Mouse (Mus musculus) heart, postnatal 10 days (tissue): Measurements from ENCODE around the gene Nol9. TPM values are rescaled to one million over a fixed set of nuclear protein-coding genes. Genes with fewer than 3 reads are reported as not detected.

Source experiments
- DNase-seq, 2 experiments: peaks; one replicate each; pipeline ENCODE4 v3.0.0; 2021
- intact Hi-C: fragments of 180-260 bp; cut with DNase I; formaldehyde crosslinking; loops from one replicate; pipeline ENCODE4 v1.15.1; 2025
- total RNA-seq, 2 experiments: library from RNA; stranded (reverse); gene quantifications; 2 replicates each; pipeline ENCODE4 v1.2.3; 2021

Nol9 gene
- total RNA-seq, 2 experiments from 2014 or later: 11.3 to 13.5 TPM

DNA sequence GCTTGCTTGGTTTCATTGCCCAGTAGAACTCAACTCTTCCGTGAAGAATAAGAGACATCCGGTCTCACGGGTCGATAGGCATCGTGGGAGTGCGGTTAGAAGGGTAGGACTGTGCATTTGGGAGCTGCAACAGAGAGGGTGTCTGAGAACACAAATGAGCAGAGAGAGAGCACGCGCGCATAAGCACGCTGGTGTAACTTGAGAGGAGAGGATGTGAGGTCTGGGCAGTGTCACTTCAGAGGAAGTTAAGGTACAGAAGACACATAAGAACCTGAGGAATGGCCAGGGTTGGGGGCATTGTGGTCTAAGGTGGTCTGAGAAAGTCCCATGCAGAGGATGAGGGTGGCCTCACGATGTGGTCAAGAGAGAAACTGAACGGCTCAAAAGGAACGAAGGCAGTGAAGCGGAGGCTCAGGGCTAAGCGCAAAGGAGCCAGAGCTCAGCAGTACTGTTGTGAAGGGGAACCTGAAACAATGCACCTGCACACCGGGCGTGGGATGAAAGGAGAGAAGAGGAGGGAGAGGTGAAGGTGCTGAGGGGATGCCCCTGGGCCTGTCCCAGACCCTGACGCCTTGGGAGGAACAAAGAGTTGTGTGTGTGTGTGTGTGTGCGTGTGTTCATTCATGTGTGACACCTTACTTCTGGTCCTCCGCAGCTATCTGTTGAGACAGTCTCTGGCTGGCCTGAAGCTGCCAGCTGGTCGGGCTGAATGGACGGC lies 3.0 kb downstream of the Nol9 start:
- no peak for DNase-seq

DNA sequence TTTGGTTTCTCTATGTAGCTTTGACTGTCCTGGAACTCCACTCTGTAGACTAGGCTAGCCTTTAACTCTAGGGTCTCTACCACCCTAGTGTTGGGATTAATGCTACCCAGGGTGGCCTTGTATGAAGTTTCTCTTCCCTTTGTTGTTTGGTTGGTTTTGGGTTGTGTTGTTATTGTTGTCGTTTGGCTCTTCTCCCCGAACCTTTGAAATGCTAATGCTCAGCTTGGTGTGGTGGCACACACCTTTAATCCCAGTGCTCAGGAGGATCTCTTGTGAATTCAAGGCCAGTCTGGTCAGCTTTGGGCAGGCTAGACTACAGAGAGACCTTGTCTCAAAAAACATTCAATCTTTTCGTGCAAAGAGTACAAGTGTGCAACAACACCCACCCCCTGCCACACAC lies 4.0 kb downstream of the Nol9 start:
- intact Hi-C loops: no loop called here

More for the DNA sequence above, 3.0 kb downstream of the Nol9 start:
- intact Hi-C loops: no loop called here

DNA sequence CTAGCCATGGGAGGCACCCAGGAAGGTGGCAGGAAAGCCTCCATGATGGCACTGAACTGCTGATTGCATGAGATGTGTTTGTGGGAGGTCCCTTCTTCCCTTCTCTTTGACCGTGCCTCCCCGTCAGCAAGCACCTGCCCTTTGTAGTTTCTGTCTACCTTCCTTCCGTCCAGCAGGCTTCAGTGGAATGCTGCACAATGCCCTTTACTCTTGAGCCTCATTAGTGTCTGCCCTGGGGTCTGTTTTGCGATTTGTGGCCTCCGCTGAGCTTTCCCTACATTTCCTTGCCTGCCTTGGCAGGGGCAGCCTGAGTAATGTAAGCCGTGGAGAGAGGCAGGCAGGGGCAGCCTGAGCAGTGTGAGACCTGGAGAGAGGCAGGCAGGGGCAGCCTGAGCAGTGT lies 5.5 kb downstream of the Nol9 start:
- DNase-seq: no peak
- intact Hi-C loops: no loop called here

More for the DNA sequence above, 4.0 kb downstream of the Nol9 start:
- no peak for DNase-seq

DNA sequence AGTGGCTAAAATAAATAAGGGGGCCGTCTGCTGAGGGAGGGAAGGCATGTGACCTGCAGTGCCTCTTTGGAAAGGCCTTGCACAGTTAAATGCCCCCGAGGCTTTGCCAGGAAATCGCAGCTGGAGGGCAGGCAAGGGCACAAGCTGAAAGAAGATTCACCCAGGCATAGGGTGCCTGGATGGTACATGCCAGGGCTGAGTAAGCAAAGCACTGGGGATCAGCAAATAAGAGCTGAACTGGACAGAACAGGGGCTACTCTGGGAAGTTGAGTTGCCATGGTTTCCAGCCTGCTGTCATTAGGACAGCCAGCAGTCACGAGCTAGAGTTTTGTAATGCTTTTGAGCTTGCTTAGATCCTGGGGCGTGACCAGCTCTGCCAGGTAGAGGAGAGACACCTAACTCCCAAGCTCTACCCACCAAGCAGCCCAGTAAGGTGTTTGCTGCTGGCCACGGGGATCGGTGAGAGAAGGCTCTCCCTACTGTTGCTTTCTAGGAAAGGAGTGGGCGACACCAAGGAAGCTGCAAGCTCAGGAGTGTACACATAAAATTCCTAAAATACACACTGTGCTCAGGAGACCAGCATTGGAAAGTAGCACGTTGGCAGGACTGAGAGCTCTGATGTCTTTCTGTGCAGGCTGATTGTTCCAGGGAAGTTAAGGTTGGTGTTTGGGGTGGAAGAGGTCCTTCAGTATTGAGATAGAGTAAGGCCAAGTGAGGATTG lies 23.4 kb downstream of the Nol9 start:
- intact Hi-C loops: no loop called here
- peak; percentile 66 to 72 for DNase-seq

DNA sequence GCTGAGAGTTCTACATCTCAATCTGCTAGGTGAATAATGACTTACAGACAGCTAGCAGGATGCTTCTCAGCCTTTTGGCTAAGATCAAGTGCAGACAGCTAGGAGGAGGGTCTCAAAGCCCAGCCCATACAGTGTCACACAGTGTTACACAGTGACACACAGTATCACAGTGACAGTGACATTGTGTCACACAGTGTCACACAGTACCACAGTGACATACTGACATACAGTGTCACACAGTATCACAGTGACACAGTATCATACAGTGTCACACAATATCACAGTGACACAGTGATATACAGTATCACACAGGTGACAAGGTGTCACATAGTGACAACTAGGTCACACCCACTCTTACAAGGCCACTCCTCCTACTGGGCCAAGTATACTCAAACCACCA lies 28.2 kb downstream of the Nol9 start:
- intact Hi-C loops: no loop called here
- no peak for DNase-seq

DNA sequence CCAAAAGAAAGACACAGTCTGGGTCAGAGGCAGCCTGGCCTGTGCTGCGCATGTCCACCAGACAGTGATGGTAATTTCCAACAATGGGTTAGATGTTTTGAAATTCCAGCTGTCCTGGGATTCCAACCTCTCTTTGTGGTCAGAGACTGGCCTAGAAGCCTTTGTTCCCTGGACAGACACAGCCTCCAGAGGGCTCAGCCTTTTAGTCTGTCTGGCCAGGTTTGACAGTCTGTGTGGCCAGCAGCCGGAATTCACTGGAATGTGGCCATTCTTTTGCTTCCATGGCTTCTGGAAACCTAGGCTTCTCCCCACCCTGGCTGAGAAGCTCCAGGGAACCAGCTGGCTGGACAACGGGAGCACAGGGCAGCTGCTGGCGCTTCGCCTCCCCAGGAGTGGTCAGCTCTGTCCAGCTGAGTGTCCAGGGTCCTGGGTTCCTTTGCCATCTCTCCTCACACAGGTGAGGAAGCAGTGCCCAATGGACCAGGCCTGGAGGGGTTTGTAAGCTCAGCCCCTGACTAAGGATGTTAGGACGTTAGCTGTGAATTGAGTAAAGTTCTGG lies 29.1 kb downstream of the Nol9 start:
- DNase-seq: no peak
- intact Hi-C loops: no loop called here

DNA sequence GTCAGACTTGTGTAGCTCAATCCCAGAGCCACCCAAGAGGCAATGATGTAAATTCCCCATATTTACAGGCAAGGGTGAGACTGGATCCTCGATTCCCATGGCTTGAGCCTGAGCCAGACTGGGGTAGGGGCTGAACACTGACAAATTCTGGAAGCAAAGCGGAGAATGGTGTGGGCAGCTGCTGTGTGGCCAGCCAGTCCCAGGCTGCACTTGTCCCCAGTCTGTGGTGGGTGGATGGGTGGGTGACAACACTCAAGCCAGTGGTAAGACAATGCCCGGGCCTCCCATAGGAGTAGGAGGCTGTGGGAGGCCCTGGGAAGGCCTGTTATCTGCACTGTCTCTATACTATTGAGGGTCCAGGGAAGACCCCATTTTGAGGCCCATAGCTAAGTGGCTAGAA lies 30.1 kb downstream of the Nol9 start:
- DNase-seq: no peak
- intact Hi-C loops: no loop called here

DNA sequence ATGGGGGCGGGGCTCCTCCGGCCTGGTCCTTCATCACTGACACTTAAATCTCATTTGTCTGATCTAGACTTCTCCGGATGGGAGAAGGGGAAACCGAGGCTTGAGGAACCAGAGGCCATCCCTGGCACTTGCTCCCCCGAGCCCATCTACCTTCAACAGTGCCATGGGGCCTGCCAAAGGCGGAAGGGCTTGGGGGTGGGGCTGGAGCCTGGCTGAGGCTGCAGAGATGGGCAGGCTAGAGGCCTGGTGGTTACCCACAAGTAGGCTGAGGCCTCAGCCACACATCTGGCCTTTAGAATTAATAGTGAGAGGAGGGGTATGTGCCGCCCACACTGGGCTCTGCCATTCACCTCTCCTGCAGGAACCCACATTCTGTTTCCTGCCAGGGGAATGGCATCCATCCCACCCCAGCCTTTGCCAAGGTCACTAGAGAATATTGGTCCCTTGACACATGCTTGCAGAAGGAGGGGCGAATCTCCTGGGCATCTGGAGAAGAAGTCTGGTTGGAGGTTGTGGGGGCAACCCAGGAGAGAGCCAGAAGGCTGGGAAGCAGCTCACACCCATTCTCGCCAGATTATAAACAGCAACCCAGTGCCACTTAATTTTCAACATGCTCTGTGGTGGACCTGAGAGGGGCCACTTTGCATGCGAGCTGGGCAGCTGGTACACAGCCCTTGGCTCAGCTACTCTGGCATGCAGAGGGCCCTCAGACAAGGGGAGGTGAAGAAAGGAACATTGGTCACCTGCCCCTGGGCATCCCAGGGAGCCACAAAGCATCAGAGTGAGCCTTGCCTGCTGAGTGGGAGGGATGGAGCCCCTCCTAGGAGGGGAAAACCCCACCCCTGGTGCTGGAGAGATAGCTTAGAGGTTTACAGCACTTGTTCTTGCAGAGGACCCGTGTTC lies 31.6 kb downstream of the Nol9 start:
- intact Hi-C loops: no loop called here

DNA sequence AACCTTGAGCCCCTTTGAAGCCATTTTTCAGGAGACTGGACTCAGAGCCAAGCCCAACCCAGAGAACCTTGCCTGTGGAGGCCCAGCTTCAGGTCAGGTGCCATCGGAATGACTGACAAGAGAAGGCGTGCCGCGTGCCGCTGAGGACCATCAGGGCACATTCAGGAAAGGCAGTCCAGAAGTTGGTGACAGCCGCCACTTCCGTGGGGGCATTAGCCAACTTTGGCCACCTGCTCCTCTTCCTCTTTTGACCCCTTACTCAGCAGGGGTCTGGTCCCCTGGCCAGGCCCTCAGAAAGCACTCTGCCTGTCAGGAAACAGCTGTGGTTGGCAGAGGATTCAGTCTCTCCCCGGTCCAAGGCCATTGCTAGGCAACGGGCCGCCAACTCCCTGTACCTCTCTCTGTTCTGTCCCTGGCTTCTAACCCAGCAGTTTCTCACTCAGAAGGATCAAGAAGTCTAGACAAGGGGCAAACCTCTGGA lies 33.0 kb downstream of the Nol9 start, which contains the start of gene Plekhg5:
Gene Plekhg5 (plus strand): TSS at position 378 of the 481 bp plus-strand sequence.
- peak; percentile 77 to 79 for DNase-seq
- intact Hi-C loops: no loop called here

More for the DNA sequence above, 31.6 kb downstream of the Nol9 start:
- no peak for DNase-seq

DNA sequence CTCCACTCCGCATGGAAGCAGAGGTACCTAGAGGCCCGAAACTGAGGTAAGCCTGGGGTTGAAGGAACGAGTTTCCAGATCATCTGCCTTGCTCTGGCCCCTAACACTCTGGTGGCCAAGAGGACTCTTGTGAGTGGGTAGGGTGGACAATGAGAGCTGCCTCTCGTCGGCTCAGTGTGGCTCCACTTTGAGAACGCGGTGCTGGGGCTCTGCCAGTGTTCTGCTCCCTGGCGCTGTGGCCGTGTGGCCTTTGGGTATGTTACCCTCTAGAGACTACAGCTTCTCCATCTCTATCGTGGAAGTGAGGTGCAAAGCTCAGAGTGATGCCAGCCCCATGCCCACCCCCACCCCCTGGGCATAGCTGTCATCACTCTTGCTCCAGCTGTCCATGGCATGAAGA lies 33.5 kb downstream of the Nol9 start:
- intact Hi-C loops: no loop called here
- no peak for DNase-seq

DNA sequence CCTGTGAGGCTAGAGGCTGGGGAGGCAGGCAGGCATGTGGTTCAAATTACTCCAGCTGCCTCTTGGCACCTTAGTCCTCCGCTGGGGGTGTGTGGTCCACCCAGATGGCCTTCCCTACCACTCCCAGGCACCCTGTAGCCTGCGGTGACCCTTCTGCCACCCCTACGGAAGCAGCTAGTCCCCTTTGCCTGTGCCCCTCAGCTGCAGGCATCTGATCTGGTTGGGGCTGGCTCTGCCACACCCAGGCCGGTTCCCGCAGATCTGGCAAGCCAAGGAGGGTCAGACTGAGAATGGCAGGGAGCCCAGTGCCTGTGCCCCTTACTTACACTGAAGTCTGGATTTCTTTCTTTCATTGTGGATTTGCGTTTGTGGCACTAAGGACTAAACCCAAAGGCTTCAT lies 34.6 kb downstream of the Nol9 start:
- DNase-seq: no peak
- intact Hi-C loops: no loop called here

DNA sequence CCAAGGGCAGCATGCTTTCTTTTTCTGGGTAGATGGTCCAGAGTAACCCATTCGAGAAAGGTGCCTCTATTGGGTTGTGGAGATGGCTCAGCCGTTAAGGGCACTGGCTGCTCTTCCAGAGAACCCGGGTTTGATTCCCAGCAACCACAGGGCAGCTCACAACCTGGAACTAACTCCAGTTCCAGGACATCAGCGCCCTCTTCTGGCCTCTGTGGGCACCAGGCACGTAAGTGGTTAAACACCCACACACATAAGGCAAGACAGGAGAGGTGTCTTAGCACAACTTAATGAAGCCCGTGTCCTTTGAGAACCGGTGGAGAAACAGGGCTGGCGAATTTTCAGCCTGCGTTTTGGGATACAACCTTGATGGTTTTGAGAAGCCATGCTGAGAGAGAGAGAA lies 35.4 kb downstream of the Nol9 start:
- intact Hi-C loops: no loop called here
- DNase-seq: no peak

DNA sequence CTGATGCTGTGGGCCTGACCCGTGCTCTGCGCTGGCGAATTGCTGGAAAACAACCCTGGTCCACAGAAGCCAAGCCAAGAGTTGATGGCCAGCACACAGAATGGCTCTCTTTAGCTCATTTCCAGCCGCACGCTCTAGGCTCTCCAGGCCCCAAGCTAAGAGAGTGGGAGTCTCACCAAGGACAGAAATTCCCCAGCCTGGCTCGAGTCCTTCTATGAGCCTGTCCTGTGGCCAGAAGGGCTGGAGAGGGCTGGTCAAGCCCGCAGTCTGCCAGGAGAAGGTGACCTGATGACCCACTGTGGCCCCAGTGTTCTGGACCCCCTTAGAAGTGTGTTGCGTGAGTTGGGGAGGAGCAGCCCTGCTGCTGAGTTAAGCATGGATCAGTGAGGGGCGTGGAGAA lies 38.1 kb downstream of the Nol9 start:
- intact Hi-C loops: no loop called here

DNA sequence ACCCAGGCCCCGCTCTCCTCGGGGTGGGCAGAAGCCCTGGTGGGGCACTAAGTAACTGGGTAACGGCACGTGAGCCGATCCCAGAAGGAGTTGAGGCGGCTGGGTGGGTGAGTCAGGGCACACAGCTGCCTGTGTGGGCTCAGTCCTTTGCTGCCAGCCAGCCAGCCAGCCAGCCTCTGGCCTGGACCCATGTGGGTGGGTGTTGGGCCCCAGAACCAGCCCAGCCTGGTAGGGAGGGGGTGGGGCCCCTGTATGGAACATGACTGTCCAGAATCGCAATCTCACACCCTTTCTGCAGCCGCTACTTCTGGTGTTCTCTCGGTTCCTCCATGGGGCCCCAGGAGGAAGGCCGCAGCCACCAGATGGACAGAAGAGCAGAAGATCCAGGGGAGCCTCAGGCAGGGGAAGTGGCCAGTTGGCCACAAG lies 39.0 kb downstream of the Nol9 start:
- intact Hi-C loops: no loop called here

More for the DNA sequence above, 38.1 kb downstream of the Nol9 start:
- no peak for DNase-seq

DNA sequence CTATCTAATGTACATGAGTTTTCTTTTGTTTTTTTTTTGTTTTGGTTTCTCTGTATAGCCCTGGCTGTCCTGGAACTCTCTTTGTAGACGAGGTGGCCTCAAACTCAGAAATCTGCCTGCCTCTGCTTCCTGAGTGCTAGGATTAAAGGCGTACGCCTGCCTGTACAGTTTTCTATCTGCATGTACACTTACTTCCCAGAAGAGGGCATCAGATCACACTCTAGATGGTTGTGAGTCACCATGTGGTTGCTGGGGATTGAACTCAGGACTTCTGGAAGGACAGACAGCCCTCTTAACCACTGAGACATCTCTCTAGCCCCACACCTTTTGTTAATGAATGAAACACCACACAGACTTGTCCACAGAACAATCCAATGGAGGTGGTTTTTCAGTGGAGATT lies 40.1 kb downstream of the Nol9 start:
- intact Hi-C loops: no loop called here
- no peak for DNase-seq

More for the DNA sequence above, 39.0 kb downstream of the Nol9 start:
- no peak for DNase-seq

DNA sequence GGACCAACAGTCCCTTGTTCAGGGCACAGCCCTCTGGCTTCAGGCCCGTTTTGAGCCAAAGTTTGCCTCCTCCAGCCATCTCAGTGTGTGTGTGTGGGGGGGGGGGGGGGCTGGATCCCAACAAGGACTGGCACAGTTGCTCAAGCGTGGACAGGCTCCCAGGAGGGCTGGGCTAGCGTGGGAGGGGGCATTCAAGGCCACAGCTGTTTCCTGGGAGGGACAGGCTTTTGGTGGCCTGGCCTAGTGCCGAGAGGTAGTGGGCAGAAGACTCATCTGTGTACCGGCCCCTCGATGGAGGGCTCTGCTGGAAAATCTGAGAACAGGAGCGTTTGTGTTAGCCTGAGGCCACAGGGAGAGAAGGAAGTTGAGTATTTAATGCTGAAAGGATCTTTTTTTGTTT lies 40.8 kb downstream of the Nol9 start:
- no peak for DNase-seq
- intact Hi-C loops: no loop called here

DNA sequence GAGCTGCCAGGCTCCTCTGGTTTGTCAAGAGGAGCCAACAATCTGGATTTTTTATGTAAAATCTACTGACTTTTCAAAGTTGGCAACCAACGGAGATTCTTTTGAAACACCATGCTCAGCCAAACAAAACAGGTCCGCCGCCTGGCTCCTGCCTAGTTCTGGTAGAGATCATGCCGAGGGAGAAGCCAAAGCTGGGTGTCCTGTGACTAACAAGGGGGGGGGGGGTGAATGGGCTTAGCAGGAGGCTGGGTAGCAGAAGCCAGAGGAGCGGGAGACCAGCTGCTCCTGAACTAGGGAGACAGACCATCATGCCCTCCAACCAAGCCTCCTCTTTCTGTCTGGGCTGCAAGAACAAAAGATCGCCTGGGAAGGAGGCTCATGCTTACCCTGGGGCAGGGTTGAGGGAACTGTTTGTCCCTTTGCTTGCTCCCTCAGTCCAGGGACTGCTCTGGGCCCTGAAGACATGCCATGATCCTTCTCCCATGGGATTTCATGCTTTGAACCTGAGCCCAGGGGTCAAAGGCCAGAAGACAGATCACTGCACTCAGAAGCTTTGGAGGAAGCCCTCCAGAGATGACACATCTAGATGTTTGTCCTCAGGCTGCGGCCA lies 44.6 kb downstream of the Nol9 start:
- intact Hi-C loops: no loop called here
- peak in 1 of 2 experiments; percentile 38 for DNase-seq

DNA sequence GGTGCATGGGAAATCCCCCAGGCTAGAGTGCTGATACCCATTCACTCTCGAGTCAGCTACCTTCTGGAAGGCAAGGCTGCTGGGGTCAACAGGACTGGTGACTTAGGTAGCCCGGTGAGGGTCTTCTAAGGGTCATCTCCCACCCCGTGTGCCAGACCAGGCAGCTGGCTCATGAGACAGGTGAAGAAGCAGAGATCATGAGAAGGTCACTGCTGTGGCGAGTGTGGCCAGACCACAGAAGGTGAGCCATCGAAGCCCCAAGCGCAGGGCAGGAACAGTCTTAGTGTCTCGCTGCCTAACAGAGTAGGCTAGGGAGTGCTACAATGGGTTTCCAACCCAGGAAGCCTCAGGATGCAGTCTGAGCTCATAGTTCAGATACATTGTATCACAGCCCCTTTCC lies 45.5 kb downstream of the Nol9 start:
- no peak for DNase-seq
- intact Hi-C loops: no loop called here

DNA sequence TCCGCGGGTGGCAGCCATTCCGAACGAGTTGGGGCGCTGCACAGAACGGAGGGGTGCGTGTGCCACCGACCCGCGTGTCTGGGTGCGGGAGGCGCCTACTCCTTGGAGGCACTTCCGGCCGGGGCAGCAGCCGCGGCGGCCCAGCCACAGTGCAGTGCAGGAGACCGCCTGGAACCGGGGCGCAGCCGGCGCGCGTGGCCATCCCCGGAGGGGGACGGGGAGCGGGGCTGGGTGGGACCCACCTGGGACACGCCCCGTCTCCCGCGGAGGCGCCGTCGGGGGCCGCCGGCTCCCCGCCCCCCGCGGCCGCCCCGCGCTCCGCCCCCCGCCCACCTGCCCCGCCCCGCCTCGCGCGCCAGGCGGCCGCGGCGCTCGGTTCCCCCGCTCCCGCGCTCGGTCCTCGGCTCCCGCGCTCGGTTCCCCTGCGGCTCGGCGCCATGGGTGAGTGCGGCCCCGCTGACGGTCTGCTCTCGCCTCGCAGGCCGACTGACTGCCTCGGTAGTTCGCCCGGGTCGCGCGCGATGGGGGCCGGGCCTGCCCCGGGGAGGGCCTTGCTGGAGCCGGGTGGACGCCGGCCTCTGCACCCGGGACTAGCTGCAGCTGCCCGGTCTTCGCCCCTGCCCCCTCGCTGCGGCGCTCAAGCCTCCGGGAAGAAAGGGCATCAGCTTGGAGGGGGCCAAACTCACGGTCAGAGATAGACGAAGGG lies 47.5 kb downstream of the Nol9 start:
- DNase-seq: peak; percentile 73 to 75
- intact Hi-C loops: no loop called here
